Mouse (Mus musculus) E14TG2a.4 (cell line): ENCODE measurements at regions not wholly inside any gene's neighbourhood (a gene's known extent, or its start where the extent isn't known, plus 50 kb on each side); places are given as distances from the start of the nearest gene placed in this dataset.

Experiments
- CTCF ChIP-seq: conservative IDR thresholded peaks from 2 replicates; pipeline ENCODE4 v1.5.1; 2014; ENCODE audit warnings: low read length
- NANOG ChIP-seq: IDR thresholded peaks from 2 replicates; pipeline ENCODE4 v1.6.1; 2014; ENCODE audit warnings: borderline replicate concordance, low read length, mixed read lengths

- TF ChIP-seq CTCF = no peak
- TF ChIP-seq NANOG = no peak
These were observed 328.5 kb downstream of the Tmem182 start for GRCm38 (mm10) chr1:41133946-41134345.
